Mouse (Mus musculus) mesoderm, embryonic 11.5 days (tissue): ENCODE measurements around the gene Atxn3.
"Not testable (repeated sequence)": the region's sequence is repeated elsewhere in the genome, so short reads cannot be mapped to it uniquely, and the experiment has no call there.

Experiments
- DNase-seq: peaks from one replicate; pipeline ENCODE4 v3.0.0-alpha.2; 2012; ENCODE audit warnings: low read depth, low spot score

The Atxn3 gene

GRCm38 (mm10) chr12:101958556-101958955 is 510 bp upstream of the Atxn3 start:
- no peak for DNase-seq

GRCm38 (mm10) chr12:101957079-101957941 is 736 bp downstream of the Atxn3 start:
- no peak for DNase-seq

GRCm38 (mm10) chr12:101955821-101956220 is 2.2 kb downstream of the Atxn3 start:
- DNase-seq, result not testable (repeated sequence)

GRCm38 (mm10) chr12:101948801-101949200 is 9.2 kb downstream of the Atxn3 start:
- DNase-seq, result no peak

- no peak for DNase-seq
Measured at GRCm38 (mm10) chr12:101947986-101948385, 10.1 kb downstream of the Atxn3 start.

- DNase-seq, result no peak
Measured at GRCm38 (mm10) chr12:101937572-101937971, 20.5 kb downstream of the Atxn3 start.

- no peak for DNase-seq
Measured at GRCm38 (mm10) chr12:101935223-101935622, 22.8 kb downstream of the Atxn3 start.

- no peak for DNase-seq
Measured at GRCm38 (mm10) chr12:101928423-101928822, 29.6 kb downstream of the Atxn3 start.

GRCm38 (mm10) chr12:101922313-101922712 is 35.7 kb downstream of the Atxn3 start:
- DNase-seq, result no peak

GRCm38 (mm10) chr12:101919847-101920246 is 38.2 kb downstream of the Atxn3 start:
- no peak for DNase-seq

GRCm38 (mm10) chr12:101917165-101917564 is 40.9 kb downstream of the Atxn3 start:
- DNase-seq, result no peak

- DNase-seq, result peak; percentile 85
Measured at GRCm38 (mm10) chr12:101912626-101913490, 45.2 kb downstream of the Atxn3 start, which contains the start of gene Trip11. Gene Trip11, minus strand, starts transcription at chr12:101913267.

GRCm38 (mm10) chr12:101911346-101911745 is 46.7 kb downstream of the Atxn3 start:
- no peak for DNase-seq

- DNase-seq, result no peak
Measured at GRCm38 (mm10) chr12:101910360-101910759, 47.7 kb downstream of the Atxn3 start.

- no peak for DNase-seq
Measured at GRCm38 (mm10) chr12:101905817-101906216, 52.2 kb downstream of the Atxn3 start.

- no peak for DNase-seq
Measured at GRCm38 (mm10) chr12:101904906-101905305, 53.1 kb downstream of the Atxn3 start.

- no peak for DNase-seq
Measured at GRCm38 (mm10) chr12:101904170-101904569, 53.9 kb downstream of the Atxn3 start.

- DNase-seq, result no peak
Measured at GRCm38 (mm10) chr12:101899671-101900245, 58.3 kb downstream of the Atxn3 start.

- DNase-seq, result no peak
Measured at GRCm38 (mm10) chr12:101898966-101899365, 59.1 kb downstream of the Atxn3 start.

- no peak for DNase-seq
Measured at GRCm38 (mm10) chr12:101897113-101897512, 60.9 kb downstream of the Atxn3 start.

- DNase-seq, result no peak
Measured at GRCm38 (mm10) chr12:101893296-101893695, 64.8 kb downstream of the Atxn3 start.

GRCm38 (mm10) chr12:101892832-101893231 is 65.2 kb downstream of the Atxn3 start:
- no peak for DNase-seq
